Mouse (Mus musculus) C2C12 (cell line): Measurements from ENCODE around the gene Dcaf8. TPM values are rescaled to one million over a fixed set of nuclear protein-coding genes. Genes with fewer than 3 reads are reported as not detected.

ENCODE experiments used
- H3K27me3 ChIP-seq: one replicate; pipeline ENCODE4 v1.6.1; 2011; ENCODE audit not compliant: control insufficient read depth, insufficient read depth, insufficient read length
- H3K36me3 ChIP-seq: one replicate; pipeline ENCODE4 v1.6.1; 2011; ENCODE audit not compliant: control insufficient read depth, insufficient read depth
- H3K4me3 ChIP-seq: one replicate; pipeline ENCODE4 v1.5.1; 2011; ENCODE audit warnings: mild to moderate bottlenecking, control low read depth; ENCODE audit not compliant: poor library complexity, insufficient read depth, severe bottlenecking
- H3K79me2 ChIP-seq: one replicate; pipeline ENCODE4 v1.6.1; 2011; ENCODE audit not compliant: control insufficient read depth, insufficient read depth
- H3K79me3 ChIP-seq: one replicate; pipeline ENCODE4 v1.6.1; 2011; ENCODE audit warnings: low read depth, control low read depth
- H3ac ChIP-seq: one replicate; pipeline ENCODE3; 2011; ENCODE audit warnings: low read depth; ENCODE audit not compliant: control insufficient read depth, insufficient read length
- CEBPB ChIP-seq: IDR thresholded peaks from one replicate; pipeline ENCODE4 v1.6.1; 2011; ENCODE audit warnings: low read depth, mild to moderate bottlenecking, control low read depth, moderate library complexity
- CTCF ChIP-seq: IDR thresholded peaks from one replicate; pipeline ENCODE4 v1.5.1; 2011; ENCODE audit not compliant: control insufficient read depth, insufficient read depth, insufficient read length
- FOSL1 ChIP-seq: IDR thresholded peaks from one replicate; pipeline ENCODE4 v1.8.0; 2011; ENCODE audit warnings: mild to moderate bottlenecking, low read length; ENCODE audit not compliant: poor library complexity, insufficient read depth, severe bottlenecking
- MAX ChIP-seq: IDR thresholded peaks from one replicate; pipeline ENCODE4 v1.6.1; 2011; ENCODE audit warnings: mild to moderate bottlenecking, control low read depth
- MYOD1 ChIP-seq: IDR thresholded peaks from one replicate; pipeline ENCODE4 v1.6.1; 2011; ENCODE audit warnings: low read depth; ENCODE audit not compliant: control insufficient read depth, insufficient read length
- MYOG ChIP-seq: IDR thresholded peaks from one replicate; pipeline ENCODE4 v1.6.1; 2011; ENCODE audit not compliant: control insufficient read depth, insufficient read length; ENCODE audit errors: extremely low read depth
- USF1 ChIP-seq: IDR thresholded peaks from one replicate; pipeline ENCODE4 v1.6.1; 2011; ENCODE audit warnings: low read depth, mild to moderate bottlenecking, control low read depth, moderate library complexity
- polyA plus RNA-seq: library from polyadenylated mRNA; unstranded; fragments of >200 nt; fragmentation: generic; extraction: Trizol; gene quantifications from one replicate; pipeline ENCODE4 v1.2.1, GENCODE M21; 2012; ENCODE audit warnings: missing spikeins

Gene Dcaf8
- polyA plus RNA-seq, 1 experiment = 37.6 TPM

- no peak overlapping the region for H3ac ChIP-seq
- H3K79me3 ChIP-seq = no peaks in the 10 kb centered on the region
- no peaks in the 10 kb centered on the region for H3K27me3 ChIP-seq
- no peaks in the 10 kb centered on the region for H3K79me2 ChIP-seq
- TF ChIP-seq USF1 (no peak), MAX (no peak), CTCF (peak; percentile 13), FOSL1 (no peak), CEBPB (no peak), MYOD1 (no peak), MYOG (no peak)
- no peak overlapping the region for H3K4me3 ChIP-seq
- peaks cover 78% of the 10 kb centered on the region for H3K36me3 ChIP-seq
Measured at GRCm38 (mm10) chr1:172188891-172189290, 41.0 kb downstream of the Dcaf8 start.

DNA sequence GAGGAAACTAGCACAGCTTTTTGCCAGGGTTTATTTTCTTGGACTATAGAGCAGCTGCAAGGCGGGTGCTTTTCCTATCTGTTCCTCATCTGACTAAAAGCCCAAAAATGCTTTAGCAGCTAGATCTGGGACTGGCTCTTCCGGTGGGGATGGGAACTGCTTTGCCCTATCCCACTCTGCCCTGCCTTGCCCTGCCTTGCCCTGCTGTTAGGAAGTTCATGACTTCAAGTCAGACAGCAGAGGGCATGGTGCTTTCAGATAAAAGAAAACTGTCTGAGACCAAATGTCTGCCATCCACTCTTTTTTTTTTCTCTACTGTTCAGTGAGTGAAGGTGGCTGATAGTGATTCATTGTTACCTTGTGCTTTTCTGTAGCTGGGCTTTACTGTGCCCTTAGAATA, 43.7 kb downstream of the Dcaf8 start:
- no peaks in the 10 kb centered on the region for H3K27me3 ChIP-seq
- H3K79me2 ChIP-seq = no peaks in the 10 kb centered on the region
- no peak overlapping the region for H3ac ChIP-seq
- TF ChIP-seq CEBPB (no peak), CTCF (no peak), MYOG (no peak), USF1 (no peak), FOSL1 (no peak), MAX (no peak)
- H3K4me3 ChIP-seq = no peak overlapping the region
- no peaks in the 10 kb centered on the region for H3K79me3 ChIP-seq
- H3K36me3 ChIP-seq = peaks cover 82% of the 10 kb centered on the region

DNA sequence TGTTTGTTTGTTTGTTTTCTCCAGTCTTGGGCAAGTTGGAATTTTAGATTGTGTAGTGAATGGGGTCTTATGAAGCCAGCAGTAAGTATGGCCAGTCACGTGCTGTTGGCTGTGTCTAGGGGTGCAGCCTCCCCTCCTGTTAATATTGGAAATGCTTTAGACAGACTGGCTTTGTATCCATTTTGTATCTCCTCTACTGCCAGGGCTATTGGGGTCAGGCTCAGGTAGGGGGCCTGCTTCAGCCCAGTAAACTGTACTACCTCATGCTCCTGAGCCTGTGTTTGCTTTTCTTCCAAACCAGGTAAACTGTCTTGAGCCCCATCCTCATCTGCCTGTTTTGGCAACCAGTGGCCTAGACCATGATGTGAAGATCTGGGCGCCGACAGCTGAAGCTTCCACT, 44.3 kb downstream of the Dcaf8 start:
- TF ChIP-seq CEBPB = no peak
- TF ChIP-seq MYOD1 = no peak
- TF ChIP-seq MYOG = no peak
- Histone ChIP-seq H3K36me3 (peaks cover 82% of the 10 kb centered on the region), H3K27me3 (no peaks in the 10 kb centered on the region), H3K79me2 (no peaks in the 10 kb centered on the region), H3ac (no peak overlapping the region), H3K79me3 (no peaks in the 10 kb centered on the region), H3K4me3 (no peak overlapping the region)

DNA sequence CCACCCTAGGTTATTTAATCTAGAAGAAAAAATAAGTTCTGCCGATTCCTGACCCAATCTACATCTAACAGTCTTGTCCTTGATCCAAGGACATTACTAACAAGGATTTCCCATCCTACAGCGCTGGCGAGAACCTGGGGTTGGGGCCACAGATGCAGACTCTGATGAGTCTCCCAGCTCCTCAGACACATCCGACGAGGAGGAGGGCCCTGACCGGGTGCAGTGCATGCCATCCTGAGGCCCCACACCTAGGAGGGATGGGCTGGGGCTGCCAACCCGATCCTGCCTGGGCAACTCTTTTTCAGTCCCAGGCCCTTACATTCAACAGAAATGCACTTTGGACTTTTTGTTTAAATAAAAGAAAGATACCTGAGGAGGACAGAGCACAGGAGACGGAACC, 46.6 kb downstream of the Dcaf8 start:
- H3K36me3 ChIP-seq = peaks cover 86% of the 10 kb centered on the region
- H3ac ChIP-seq = no peak overlapping the region
- H3K79me2 ChIP-seq = no peaks in the 10 kb centered on the region
- H3K4me3 ChIP-seq = no peak overlapping the region
- no peaks in the 10 kb centered on the region for H3K27me3 ChIP-seq
- no peak for TF ChIP-seq MAX
- TF ChIP-seq MYOG = no peak
- no peak for TF ChIP-seq FOSL1
- TF ChIP-seq CEBPB = no peak
- TF ChIP-seq USF1 = no peak
- no peak for TF ChIP-seq CTCF
- no peak for TF ChIP-seq MYOD1
- no peaks in the 10 kb centered on the region for H3K79me3 ChIP-seq

GRCm38 (mm10) chr1:172197146-172197545, 49.3 kb downstream of the Dcaf8 start:
- H3K36me3 ChIP-seq = peaks cover 72% of the 10 kb centered on the region
- H3K79me2 ChIP-seq = peaks cover 16% of the 10 kb centered on the region
- TF ChIP-seq MYOG (no peak), FOSL1 (no peak), MAX (no peak), CEBPB (no peak), USF1 (no peak), CTCF (no peak), MYOD1 (no peak)
- no peaks in the 10 kb centered on the region for H3K79me3 ChIP-seq
- H3ac ChIP-seq = no peak overlapping the region
- no peak overlapping the region for H3K4me3 ChIP-seq
- no peaks in the 10 kb centered on the region for H3K27me3 ChIP-seq

DNA sequence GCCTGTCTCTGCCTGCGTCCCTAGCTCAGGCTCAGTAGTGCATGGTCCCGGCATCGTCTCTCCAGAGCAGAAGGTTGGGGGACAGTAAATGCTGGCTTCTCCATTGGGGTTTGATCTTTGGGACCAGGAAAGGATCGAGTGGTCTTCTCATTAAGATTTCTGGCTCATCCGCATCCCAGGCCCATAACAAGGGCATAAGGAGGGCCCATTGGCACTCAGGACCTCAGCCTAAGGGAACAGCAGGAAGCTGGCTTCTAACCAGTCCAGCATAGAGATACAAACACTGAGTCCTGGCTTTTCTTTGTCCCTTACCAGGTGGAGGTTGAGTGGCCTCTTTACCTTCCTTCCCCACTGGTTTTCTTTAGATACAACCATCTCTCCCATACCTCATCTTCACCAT, 50.0 kb downstream of the Dcaf8 start:
- no peaks in the 10 kb centered on the region for H3K27me3 ChIP-seq
- no peaks in the 10 kb centered on the region for H3K79me3 ChIP-seq
- TF ChIP-seq MYOG = no peak
- no peak for TF ChIP-seq MYOD1
- TF ChIP-seq USF1 = no peak
- TF ChIP-seq MAX = no peak
- TF ChIP-seq FOSL1 = no peak
- TF ChIP-seq CEBPB = no peak
- no peak for TF ChIP-seq CTCF
- H3K36me3 ChIP-seq = peaks cover 65% of the 10 kb centered on the region
- H3ac ChIP-seq = no peak overlapping the region
- H3K79me2 ChIP-seq = peaks cover 23% of the 10 kb centered on the region
- no peak overlapping the region for H3K4me3 ChIP-seq
